Mouse (Mus musculus) spleen, adult 10 weeks (tissue): Measurements from ENCODE around the gene Olfr573-ps1. TPM values are rescaled to one million over a fixed set of nuclear protein-coding genes. Genes with fewer than 3 reads are reported as not detected.

ENCODE experiments used
- polyA plus RNA-seq: library from polyadenylated mRNA; stranded (reverse); fragments of 350-450 nt; fragmentation: Illumina TruSeq; extraction: RNeasy Lipid Tissue Mini Kit (QIAGEN cat#74804); gene quantifications from one replicate; pipeline ENCODE4 v1.2.3, GENCODE M21; 2015; ENCODE audit warnings: low replicate concordance; ENCODE audit not compliant: insufficient read depth

Gene Olfr573-ps1
- polyA plus RNA-seq: not detected

DNA sequence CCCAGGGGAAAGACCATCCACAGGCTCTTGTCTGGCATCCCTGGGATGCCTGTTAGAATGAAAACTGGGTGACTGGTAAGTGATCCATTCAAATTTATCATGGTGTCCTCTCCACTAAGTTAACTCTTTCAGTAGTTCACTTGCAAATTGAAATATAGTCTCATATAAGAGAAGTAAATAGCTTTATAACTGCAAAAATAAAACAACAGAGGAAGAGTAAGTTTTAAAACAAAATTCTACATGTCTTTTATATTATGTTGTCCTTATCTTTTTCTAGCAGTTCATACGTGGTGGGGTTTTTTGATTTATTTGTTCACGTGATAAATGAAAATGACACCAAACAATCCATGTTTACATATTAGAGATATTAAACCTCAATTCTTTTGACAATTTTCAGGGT lies at the start of gene Olfr573-ps1:
Olfr573-ps1 (minus strand) TSS at position 101 of the 400 bp plus-strand sequence.

DNA sequence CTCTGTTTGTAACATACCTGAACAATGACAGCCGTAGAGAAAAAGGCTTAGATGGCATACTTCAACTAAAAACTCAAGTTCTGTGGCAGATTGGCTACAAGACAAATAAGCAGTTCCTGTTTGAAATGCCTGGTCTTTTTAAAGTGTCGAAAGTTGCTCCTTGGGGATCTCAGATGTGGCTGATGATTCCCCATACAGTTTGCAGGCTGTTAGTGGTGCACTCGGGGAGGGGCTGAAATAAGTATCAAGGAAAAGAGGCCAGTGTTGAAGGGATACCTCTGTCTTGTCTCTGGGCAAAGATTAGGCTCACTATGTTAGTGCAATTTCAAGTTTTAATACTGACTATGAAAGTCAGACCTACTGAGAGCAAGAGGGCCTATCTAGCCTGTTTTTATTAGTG lies 46.8 kb upstream of the Olfr573-ps1 start, which contains the start of gene Olfr578:
Olfr578 (minus strand) TSS at position 101 of the 400 bp plus-strand sequence.

DNA sequence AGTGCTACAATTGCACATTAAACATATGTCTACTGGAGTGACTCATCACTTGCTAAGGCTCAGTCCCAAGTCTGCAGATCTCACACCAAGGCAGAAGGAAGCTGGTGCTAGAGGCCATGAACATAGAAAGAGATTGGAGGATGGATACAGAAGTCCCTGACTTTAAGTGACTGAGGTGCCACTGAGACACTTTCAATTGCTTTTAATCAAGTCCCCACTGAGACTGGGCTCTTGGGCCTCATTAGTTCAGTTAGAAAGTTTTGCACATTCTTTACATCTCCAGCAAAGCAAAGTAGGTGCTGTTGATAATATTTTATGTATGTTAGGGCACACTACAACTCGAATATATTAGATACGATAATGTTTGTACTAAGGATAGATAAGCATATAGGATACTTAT lies 33.5 kb upstream of the Olfr573-ps1 start, which contains the start of gene Olfr577:
Olfr577 (minus strand) TSS at position 101 of the 400 bp plus-strand sequence.

DNA sequence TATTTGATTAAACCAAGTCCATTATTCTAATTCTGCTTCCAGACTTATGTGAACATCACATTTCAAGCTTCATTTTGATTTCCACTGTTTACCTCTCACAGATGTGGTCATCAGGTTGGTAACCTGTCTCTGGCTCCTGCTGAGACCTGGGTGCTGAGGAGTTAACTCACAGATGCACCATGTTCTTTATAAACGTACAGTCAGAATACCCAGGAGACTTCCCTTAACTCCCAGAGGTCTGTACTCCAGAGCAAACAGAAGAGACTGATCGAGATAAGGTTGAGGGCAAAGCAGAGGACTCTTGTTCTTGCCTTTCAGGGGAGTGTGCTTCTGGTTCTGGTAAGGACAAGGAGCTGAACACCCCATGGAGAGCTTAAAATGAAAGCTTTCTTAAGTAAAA lies 20.0 kb upstream of the Olfr573-ps1 start, which contains the start of gene Olfr576:
Olfr576 (plus strand) TSS at position 301 of the 400 bp plus-strand sequence.

DNA sequence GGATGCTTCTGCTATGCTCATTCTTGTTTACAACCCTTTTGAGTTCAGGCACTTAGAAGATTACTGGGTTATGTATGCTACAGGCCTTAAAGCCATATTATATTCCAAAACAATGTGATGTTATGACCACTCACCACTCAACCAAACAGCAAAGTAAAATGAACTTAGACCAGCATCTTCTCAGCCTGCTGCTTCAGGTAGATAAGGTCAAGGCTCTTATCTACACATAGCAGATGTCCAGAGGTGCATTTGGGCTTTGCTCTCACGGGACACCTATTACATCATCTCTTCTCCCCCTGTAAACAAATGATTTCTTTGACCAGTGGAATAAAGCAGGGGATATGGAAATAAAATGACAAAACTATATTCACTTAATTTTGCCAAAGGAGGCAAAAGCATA lies 16.2 kb upstream of the Olfr573-ps1 start, which contains the start of gene Olfr575:
Olfr575 (minus strand) TSS at position 183 of the 400 bp plus-strand sequence.

DNA sequence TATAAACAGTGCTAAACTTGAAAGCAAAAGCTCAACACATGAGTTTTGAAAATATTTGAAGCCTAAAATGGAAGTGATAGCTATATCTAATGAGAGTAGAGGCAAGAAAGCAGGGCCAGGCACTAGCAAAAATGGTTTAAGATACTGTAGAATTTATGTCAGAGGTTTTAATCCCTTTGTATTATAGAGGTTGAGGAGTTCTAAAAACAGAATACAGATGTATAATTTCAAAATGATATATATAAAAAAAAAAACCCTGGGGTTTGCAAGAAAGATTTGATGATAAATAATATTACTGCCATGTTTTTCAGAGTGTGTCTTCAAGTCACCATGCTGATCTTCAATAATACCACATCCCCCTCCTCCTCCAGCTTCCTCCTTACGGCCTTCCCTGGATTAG lies 5.8 kb upstream of the Olfr573-ps1 start, which contains the start of gene Olfr574:
Olfr574 (plus strand) TSS at position 301 of the 400 bp plus-strand sequence.

DNA sequence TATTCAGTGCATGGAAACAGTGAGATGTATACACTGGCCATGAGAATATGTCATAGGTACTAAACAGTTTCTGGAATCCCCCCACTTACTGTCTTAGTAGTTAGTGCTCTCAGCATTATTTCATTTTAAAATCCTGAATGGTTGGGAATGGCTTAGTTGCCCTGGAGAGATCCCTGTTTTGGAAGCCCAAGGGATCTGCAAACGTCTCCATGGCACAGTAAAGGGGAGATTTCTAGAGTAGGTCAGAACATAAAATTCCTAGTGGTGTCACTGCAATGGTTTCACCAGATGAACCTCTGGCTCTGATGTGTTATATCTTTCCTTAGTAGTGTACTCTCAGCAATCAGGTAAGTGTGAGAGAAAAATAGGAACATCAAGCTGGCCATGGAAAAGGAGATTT lies 18.3 kb downstream of the Olfr573-ps1 start, which contains the start of gene Olfr572:
Olfr572 (plus strand) TSS at position 301 of the 400 bp plus-strand sequence.

DNA sequence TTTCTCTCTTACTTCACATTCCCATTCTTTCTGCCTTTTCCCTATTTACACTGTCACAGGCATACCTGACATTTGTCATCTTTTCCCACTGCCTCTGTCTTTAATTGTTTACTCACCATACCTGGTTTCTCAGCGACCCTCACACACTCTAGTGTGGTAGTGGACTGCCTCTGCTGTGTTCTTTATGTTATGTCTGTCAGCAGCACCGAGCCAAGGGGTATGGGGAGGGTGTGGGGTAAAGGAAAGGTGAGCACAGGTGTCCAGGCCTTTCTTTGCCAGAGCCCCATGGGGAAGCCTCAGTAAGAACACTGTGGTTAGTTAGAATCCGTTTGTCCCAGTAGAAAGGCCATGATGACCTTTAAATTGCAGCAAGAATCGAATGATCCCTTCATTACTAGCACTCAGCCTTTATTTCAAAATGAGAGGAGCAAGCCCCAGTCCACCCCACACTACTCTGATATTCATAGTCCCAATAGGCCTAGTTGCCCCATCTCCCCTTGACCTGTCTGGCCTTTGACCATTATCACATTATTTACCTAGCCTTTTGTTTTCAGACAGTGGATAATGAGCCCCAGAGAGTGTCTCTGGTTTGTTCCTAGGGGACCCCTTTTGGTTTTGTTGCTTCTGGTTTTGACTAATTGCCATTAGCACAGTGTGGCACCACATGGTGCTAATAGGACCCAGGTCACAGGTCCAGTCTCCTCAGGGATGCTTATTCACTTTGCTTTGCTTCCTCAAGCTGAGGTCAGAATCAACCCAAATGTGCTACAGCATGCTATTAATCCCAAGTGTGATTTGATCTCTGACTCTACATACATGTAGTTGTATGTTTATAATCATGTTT lies 25.1 kb downstream of the Olfr573-ps1 start, which contains the start of gene Olfr571:
Olfr571 (minus strand) TSS at position 505 of the 844 bp plus-strand sequence.

Other genes with a start within 250 kb of the Olfr573-ps1 start
- gene Olfr557, start 246.7 kb downstream of the Olfr573-ps1 start, polyA plus RNA-seq: not detected
- gene Olfr558, start 240.4 kb downstream of the Olfr573-ps1 start, polyA plus RNA-seq: 0.52 TPM
- not detected for gene Olfr33, start 223.5 kb downstream of the Olfr573-ps1 start, polyA plus RNA-seq
- gene Olfr559, start 215.1 kb downstream of the Olfr573-ps1 start, polyA plus RNA-seq: not detected
- gene Olfr560, start 183.2 kb downstream of the Olfr573-ps1 start, polyA plus RNA-seq: not detected
- 0.35 TPM for gene Olfr78, start 183.1 kb downstream of the Olfr573-ps1 start, polyA plus RNA-seq
- gene Olfr561, start 171.4 kb downstream of the Olfr573-ps1 start, polyA plus RNA-seq: not detected
- not detected for gene Olfr564, start 139.1 kb downstream of the Olfr573-ps1 start, polyA plus RNA-seq
- not detected for gene Olfr566, start 83.8 kb downstream of the Olfr573-ps1 start, polyA plus RNA-seq
- not detected for gene Olfr568, start 65.5 kb downstream of the Olfr573-ps1 start, polyA plus RNA-seq
- gene Olfr569, start 51.7 kb downstream of the Olfr573-ps1 start, polyA plus RNA-seq: not detected
- not detected for gene Olfr570, start 48.0 kb downstream of the Olfr573-ps1 start, polyA plus RNA-seq
- gene Olfr571, start 25.0 kb downstream of the Olfr573-ps1 start, polyA plus RNA-seq: not detected
- gene Olfr572, start 18.2 kb downstream of the Olfr573-ps1 start, polyA plus RNA-seq: not detected
- gene Olfr574, start 5.9 kb upstream of the Olfr573-ps1 start, polyA plus RNA-seq: not detected
- gene Olfr575, start 16.2 kb upstream of the Olfr573-ps1 start, polyA plus RNA-seq: not detected
- gene Olfr576, start 20.1 kb upstream of the Olfr573-ps1 start, polyA plus RNA-seq: not detected
- not detected for gene Olfr577, start 33.4 kb upstream of the Olfr573-ps1 start, polyA plus RNA-seq
- not detected for gene Olfr578, start 46.7 kb upstream of the Olfr573-ps1 start, polyA plus RNA-seq
- not detected for gene Olfr582, start 95.4 kb upstream of the Olfr573-ps1 start, polyA plus RNA-seq
- not detected for gene Olfr583, start 108.7 kb upstream of the Olfr573-ps1 start, polyA plus RNA-seq
- gene Olfr584, start 139.3 kb upstream of the Olfr573-ps1 start, polyA plus RNA-seq: not detected
- not detected for gene Olfr585, start 155.1 kb upstream of the Olfr573-ps1 start, polyA plus RNA-seq
- not detected for gene Olfr586, start 183.1 kb upstream of the Olfr573-ps1 start, polyA plus RNA-seq
- gene Olfr588-ps1, start 198.3 kb upstream of the Olfr573-ps1 start, polyA plus RNA-seq: not detected
- gene Olfr589, start 213.8 kb upstream of the Olfr573-ps1 start, polyA plus RNA-seq: not detected
- gene Olfr591, start 235.8 kb upstream of the Olfr573-ps1 start, polyA plus RNA-seq: not detected
- not detected for gene Olfr592, start 242.2 kb upstream of the Olfr573-ps1 start, polyA plus RNA-seq